Mouse (Mus musculus) forebrain, embryonic 14.5 days (tissue): ENCODE measurements around the gene Slc16a13. TPM values are rescaled to one million over a fixed set of nuclear protein-coding genes. Genes with fewer than 3 reads are reported as not detected.
A peak's percentile ranks its signal among the peaks of the same experiment; 100 is the strongest.

Source experiments
- ATAC-seq: fragments of 200-750 bp; cut with Nextera tagmentation; 2 replicates; pipeline ENCODE4 v1.8.0; 2017; ENCODE audit warnings: mild to moderate bottlenecking, moderate library complexity
- DNase-seq: peaks from one replicate; pipeline ENCODE4 v3.0.0-alpha.2; 2015; ENCODE audit warnings: low spot score
- H3K27ac ChIP-seq: fragments of 300-500 bp; sonication (generic); 2 replicates; pipeline ENCODE4 v1.5.1; 2014; ENCODE audit warnings: low read depth, mild to moderate bottlenecking, control low read depth, low read length, moderate library complexity
- H3K27me3 ChIP-seq: fragments of 300-500 bp; sonication (generic); replicated peaks from 2 replicates; pipeline ENCODE4 v1.6.1; 2014; ENCODE audit warnings: low read length, control low read depth, mixed read lengths; ENCODE audit not compliant: control insufficient read depth, insufficient read depth
- H3K36me3 ChIP-seq: fragments of 300-500 bp; sonication (generic); 2 replicates; pipeline ENCODE4 v1.6.1; 2014; ENCODE audit warnings: low read length, control low read depth; ENCODE audit not compliant: control insufficient read depth, insufficient read depth
- H3K4me1 ChIP-seq: fragments of 300-500 bp; sonication (generic); 2 replicates; pipeline ENCODE4 v1.6.1; 2014; ENCODE audit warnings: antibody characterized with exemption, low read length, control low read depth; ENCODE audit not compliant: control insufficient read depth, insufficient read depth
- H3K4me2 ChIP-seq: fragments of 300-500 bp; sonication (generic); 2 replicates; pipeline ENCODE4 v1.6.1; 2014; ENCODE audit warnings: mild to moderate bottlenecking, control low read depth, low read length
- H3K4me3 ChIP-seq: fragments of 300-500 bp; sonication (generic); 2 replicates; pipeline ENCODE4 v1.5.1; 2014; ENCODE audit warnings: low read depth, low read length, control low read depth
- H3K9ac ChIP-seq: fragments of 300-500 bp; sonication (generic); 2 replicates; pipeline ENCODE4 v1.6.1; 2014; ENCODE audit warnings: mild to moderate bottlenecking, low read length, control low read depth, moderate library complexity
- H3K9me3 ChIP-seq: fragments of 300-500 bp; sonication (generic); replicated peaks from 2 replicates; pipeline ENCODE4 v1.6.1; 2016; ENCODE audit warnings: low read length, control low read depth, mixed read lengths; ENCODE audit not compliant: control insufficient read depth
- WGBS: fragments of 180-500 bp; shearing (Covaris S2); extraction: QIAGEN DNeasy Blood & Tissue Kit; methylation state at CpG from one replicate; pipeline ENCODE4 v1.1.7; 2014; 5-methylcytosine and 5-hydroxymethylcytosine counted together
- polyA plus RNA-seq: library from polyadenylated mRNA; unstranded; fragments of >200 nt; fragmentation: Nextera tagmentation; extraction: Ambion mirVana; gene quantifications from 2 replicates; pipeline ENCODE4 v1.2.1, GENCODE M21; 2014

The Slc16a13 gene
- polyA plus RNA-seq, 1 experiment from 2014 or later: 9.2 TPM

DNA sequence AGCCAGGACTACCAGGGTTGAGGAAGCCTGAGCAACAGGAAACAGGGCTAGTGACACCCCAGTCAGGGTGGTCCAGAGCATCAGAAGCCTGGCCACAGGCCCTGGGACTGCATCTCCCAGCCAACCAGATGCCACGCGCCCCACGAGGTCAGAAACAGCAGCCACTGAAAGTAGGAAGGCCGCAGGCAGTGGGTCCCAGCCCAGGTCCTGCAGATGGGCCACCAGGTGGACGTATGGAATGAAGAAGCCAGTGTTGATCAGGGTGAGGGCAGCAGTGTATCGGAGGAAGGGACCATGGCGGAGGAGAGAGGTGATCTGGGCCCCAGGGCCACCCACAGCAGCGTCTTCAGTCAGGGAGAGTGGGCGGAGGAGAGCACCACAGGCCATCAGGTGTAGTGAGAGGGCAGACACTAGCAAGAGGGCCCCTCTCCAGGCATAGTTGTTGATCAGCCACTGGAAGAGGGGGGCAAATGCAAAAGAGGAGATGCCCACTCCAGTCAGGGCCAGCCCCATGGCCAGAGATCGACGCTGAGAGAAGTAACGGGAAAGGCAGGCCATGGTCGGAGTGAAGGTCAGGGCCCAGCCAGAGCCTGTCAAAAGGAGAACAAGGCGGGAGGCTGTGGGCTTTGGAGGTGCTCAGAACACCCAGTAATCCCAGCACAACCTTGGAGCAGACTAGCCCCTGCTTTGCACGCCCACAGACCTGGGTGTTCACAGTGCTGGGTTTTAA is 2.0 kb downstream of the Slc16a13 start:
- Histone ChIP-seq H3K27ac (no peak overlapping the region), H3K4me3 (0 out of 2 replicates have a peak overlapping the region, but pooled peaks have one; percentile 42), H3K9ac (peak overlapping the region; percentile 29; the same call in 1 of the 2 replicates), H3K9me3 (no peaks in the 10 kb centered on the region), H3K27me3 (peaks cover 26% of the 10 kb centered on the region), H3K4me2 (peak overlapping the region; percentile 68), H3K36me3 (peaks cover 18% of the 10 kb centered on the region), H3K4me1 (peaks cover 27% of the 10 kb centered on the region)
- ATAC-seq (no peak), DNase-seq (no peak)
- WGBS: 90% methylated on average over 15 of the region's 15 CpGs

DNA sequence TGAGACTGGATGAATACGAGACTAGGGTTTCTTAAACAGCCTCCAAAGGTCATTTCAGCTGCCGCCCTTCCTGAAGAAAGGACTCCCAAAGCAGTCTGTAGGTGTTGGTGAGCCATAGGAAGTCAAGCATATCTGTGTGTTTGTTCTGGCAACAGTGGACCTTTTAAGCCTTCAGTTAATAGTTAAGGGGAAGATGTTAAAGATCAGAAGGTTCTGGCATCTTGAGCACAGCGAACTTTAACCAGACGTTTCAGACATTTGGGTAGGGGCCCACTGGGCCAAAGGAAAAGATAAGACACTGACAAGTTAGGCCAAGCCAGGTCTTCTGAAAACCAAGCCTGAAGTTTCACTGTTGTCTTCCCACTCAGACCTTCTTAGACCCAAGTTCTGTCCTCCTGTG is 2.8 kb downstream of the Slc16a13 start:
- ATAC-seq: no peak
- H3K4me3 ChIP-seq: no peak overlapping the region
- peaks cover 34% of the 10 kb centered on the region for H3K27me3 ChIP-seq
- H3K9ac ChIP-seq: no peak overlapping the region
- no peak for DNase-seq
- peaks cover 33% of the 10 kb centered on the region for H3K4me1 ChIP-seq
- H3K36me3 ChIP-seq: peaks cover 18% of the 10 kb centered on the region
- no peak overlapping the region for H3K4me2 ChIP-seq
- H3K27ac ChIP-seq: no peak overlapping the region
- H3K9me3 ChIP-seq: no peaks in the 10 kb centered on the region
- 93% methylated on average over 4 of the region's 4 CpGs for WGBS

DNA sequence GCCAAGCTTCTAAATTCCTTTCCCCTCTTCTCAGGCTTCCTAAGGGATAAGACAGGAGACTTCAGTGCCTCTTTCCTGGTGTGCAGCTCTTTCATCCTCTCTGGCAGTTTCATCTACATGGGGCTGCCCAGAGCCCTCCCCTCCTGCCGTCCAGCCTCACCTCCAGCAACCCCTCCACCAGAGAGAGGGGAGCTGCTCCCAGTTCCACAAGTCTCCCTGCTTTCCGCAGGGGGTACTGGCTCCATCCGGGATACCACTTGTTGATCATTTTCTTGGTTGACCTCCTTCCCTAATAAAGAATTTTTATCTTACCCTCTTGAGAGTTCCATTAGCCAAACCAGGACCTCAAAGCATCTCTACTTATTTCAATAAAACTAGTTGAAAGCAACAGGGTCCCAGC is 4.8 kb downstream of the Slc16a13 start:
- H3K4me3 ChIP-seq: no peak overlapping the region
- H3K9me3 ChIP-seq: no peaks in the 10 kb centered on the region
- no peak overlapping the region for H3K4me2 ChIP-seq
- no peak overlapping the region for H3K27ac ChIP-seq
- no peak for ATAC-seq
- peaks cover 28% of the 10 kb centered on the region for H3K4me1 ChIP-seq
- no peak for DNase-seq
- 54% methylated on average over 3 of the region's 3 CpGs for WGBS
- peaks cover 18% of the 10 kb centered on the region for H3K36me3 ChIP-seq
- H3K27me3 ChIP-seq: peaks cover 39% of the 10 kb centered on the region
- no peak overlapping the region for H3K9ac ChIP-seq

DNA sequence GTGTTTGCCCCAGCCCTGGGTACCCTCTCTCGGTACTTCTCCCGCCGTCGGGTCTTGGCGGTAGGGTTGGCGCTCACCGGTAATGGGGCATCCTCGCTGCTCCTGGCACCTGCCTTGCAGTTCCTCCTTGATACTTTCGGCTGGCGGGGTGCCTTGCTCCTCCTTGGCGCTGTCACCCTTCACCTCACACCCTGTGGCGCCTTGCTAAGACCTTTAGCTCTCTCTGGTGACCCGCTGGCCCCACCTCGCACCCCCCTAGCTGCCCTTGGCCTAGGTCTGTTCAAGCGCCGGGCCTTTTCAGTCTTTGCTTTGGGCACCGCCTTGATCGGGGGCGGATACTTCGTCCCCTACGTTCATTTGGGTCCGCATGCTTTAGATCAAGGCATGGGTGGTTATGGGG is 5.6 kb downstream of the Slc16a13 start:
- Histone ChIP-seq H3K4me1 (peaks cover 28% of the 10 kb centered on the region), H3K27ac (no peak overlapping the region), H3K4me2 (no peak overlapping the region), H3K4me3 (no peak overlapping the region), H3K36me3 (peaks cover 18% of the 10 kb centered on the region), H3K27me3 (peaks cover 39% of the 10 kb centered on the region), H3K9me3 (no peaks in the 10 kb centered on the region), H3K9ac (peak overlapping the region; percentile 17; the same call in 1 of the 2 replicates)
- no peak for DNase-seq
- no peak for ATAC-seq
- WGBS: 11% methylated on average over 22 of the region's 22 CpGs

DNA sequence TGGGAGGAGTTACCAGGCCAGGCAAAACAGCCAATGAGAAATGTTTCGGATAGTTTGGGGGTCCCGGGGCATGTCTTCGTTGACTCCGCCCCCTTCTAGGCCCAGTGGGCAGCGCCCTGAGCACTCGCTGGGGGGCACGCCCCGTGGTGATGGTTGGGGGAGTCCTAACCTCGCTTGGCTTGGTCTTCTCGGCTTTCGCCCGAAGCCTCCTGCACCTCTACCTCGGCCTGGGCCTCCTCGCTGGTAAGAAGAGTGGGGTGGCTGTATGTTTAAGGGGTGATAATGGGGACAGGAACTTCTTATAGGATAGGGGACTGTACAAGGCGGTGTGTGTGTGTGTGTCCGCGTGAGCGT is 6.0 kb downstream of the Slc16a13 start:
- 2% methylated on average over 18 of the region's 18 CpGs for WGBS
- no peak overlapping the region for H3K4me3 ChIP-seq
- DNase-seq (no peak), ATAC-seq (no peak)
- H3K9ac ChIP-seq: no peak overlapping the region
- H3K36me3 ChIP-seq: peaks cover 18% of the 10 kb centered on the region
- no peak overlapping the region for H3K27ac ChIP-seq
- H3K4me2 ChIP-seq: no peak overlapping the region; the same call in 1 of the 2 replicates
- H3K27me3 ChIP-seq: peaks cover 39% of the 10 kb centered on the region
- H3K4me1 ChIP-seq: peaks cover 28% of the 10 kb centered on the region
- no peaks in the 10 kb centered on the region for H3K9me3 ChIP-seq

DNA sequence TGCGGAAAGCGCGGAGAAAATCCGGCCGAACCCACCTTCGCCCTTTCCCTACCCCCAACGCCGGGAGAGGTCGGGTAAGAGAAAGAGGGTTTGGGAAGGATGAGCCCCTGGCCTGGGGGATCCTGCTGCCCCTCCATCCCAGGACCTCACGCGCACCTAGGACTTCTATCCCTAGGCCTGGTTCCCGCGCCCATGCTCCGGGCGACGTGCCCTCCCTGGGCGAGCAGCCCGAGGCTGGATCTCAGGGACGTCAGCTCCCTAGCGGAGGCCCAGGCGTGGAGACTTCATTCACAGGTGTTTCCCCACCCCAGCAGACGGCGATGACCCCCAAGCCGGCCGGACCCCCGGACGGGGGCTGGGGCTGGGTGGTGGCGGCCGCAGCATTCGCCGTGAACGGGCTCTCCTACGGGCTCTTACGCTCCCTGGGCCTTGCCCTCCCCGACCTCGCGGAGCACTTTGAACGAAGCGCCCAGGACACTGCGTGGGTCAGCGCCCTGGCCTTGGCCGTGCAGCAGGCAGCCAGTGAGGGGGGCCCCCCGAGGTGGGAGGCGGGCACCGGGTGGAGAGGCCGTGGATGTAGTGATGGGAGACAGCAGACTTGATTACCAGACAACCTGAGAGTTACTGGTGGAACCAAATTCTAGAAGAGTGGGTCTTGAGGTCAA is 6.5 kb downstream of the Slc16a13 start:
- 1% methylated on average over 46 of the region's 46 CpGs for WGBS
- peak overlapping the region; percentile 52 for H3K9ac ChIP-seq
- DNase-seq (no peak), ATAC-seq (peak; percentile 43; the same call in 1 of the 2 replicates)
- H3K4me2 ChIP-seq: peak overlapping the region; percentile 55
- H3K27ac ChIP-seq: no peak overlapping the region
- H3K4me1 ChIP-seq: peaks cover 24% of the 10 kb centered on the region
- H3K36me3 ChIP-seq: peaks cover 18% of the 10 kb centered on the region
- H3K9me3 ChIP-seq: no peaks in the 10 kb centered on the region
- H3K4me3 ChIP-seq: peak overlapping the region; percentile 24
- peaks cover 39% of the 10 kb centered on the region for H3K27me3 ChIP-seq

DNA sequence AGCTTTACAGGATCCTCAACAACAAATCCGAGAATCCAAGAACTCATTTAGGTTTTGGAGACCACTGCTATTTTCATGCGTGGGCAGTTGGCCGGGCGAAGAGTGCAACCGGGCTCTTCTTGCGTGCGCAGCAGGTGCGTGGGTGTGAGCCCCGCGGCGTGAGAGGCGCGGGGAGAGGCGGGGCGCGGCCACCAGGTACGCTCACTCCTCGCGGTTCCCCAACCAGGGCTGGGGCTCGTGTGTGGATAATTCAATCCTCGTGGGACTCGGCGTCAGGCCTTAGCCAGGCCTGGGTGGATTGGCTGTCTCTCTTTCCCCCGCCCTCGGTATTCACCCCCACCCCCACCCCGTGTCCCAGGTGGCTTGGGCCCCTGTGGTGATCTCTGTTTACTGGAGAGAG is 7.1 kb downstream of the Slc16a13 start:
- Histone ChIP-seq H3K27ac (no peak overlapping the region), H3K36me3 (peaks cover 18% of the 10 kb centered on the region), H3K27me3 (peaks cover 39% of the 10 kb centered on the region), H3K4me3 (peak overlapping the region; percentile 24), H3K9me3 (no peaks in the 10 kb centered on the region), H3K9ac (peak overlapping the region; percentile 52), H3K4me1 (peaks cover 18% of the 10 kb centered on the region), H3K4me2 (peak overlapping the region; percentile 55)
- DNase-seq: no peak
- WGBS: 6% methylated on average over 25 of the region's 26 CpGs
- ATAC-seq: peak; percentile 32; the same call in 1 of the 2 replicates

DNA sequence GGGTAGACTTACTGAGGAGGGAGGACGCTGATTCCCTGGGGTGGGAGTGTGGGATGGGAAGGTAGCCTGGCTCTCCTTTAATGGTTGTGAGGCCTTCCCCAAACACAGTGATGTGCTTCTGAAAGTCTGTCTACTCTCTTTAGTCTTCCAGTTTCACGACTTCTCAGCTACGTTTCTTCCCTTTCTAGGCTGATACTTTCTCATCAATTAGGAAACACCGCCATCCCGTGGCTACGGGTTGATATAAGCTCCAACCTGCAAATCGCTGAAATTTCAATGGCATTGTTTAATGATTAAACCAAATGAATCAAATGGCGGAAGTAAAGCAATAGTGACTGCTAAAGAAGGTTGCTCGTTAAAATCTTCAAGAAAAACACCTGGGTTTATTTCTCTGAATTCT is 8.0 kb downstream of the Slc16a13 start:
- no peaks in the 10 kb centered on the region for H3K9me3 ChIP-seq
- peaks cover 14% of the 10 kb centered on the region for H3K4me1 ChIP-seq
- H3K9ac ChIP-seq: no peak overlapping the region
- ATAC-seq (no peak), DNase-seq (peak; percentile 85)
- H3K36me3 ChIP-seq: peaks cover 18% of the 10 kb centered on the region
- peaks cover 39% of the 10 kb centered on the region for H3K27me3 ChIP-seq
- no peak overlapping the region for H3K4me2 ChIP-seq
- WGBS: 7% methylated on average over 9 of the region's 9 CpGs
- no peak overlapping the region for H3K4me3 ChIP-seq
- no peak overlapping the region for H3K27ac ChIP-seq

DNA sequence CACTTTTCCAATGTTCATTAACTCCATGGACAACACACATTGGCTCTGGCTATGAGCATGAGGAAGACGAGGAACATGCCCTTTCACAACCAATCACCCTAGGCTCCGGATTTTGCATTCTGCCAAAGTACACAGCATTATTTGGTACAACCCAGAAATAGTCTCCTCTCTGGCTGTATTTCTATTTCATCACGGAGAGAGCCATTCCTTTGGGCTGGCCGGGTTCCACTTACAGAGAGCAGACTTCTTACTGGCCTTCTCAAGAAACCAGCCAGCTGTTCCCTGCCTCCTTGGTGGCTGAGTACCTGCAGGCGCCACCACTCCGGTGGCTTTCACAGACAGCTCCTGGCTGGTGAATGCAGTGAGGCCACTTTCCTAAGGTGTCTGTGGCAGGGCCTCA is 8.4 kb downstream of the Slc16a13 start, which contains the start of gene Slc16a11:
Gene Slc16a11 (plus strand): TSS at position 330 of the 400 bp plus-strand sequence.
- Histone ChIP-seq H3K9me3 (no peaks in the 10 kb centered on the region), H3K4me1 (peaks cover 13% of the 10 kb centered on the region), H3K36me3 (peaks cover 16% of the 10 kb centered on the region), H3K27me3 (peaks cover 39% of the 10 kb centered on the region), H3K4me3 (no peak within 1 kb of the TSS), H3K27ac (no peak within 1 kb of the TSS), H3K4me2 (peak within 1 kb of the TSS; percentile 55), H3K9ac (no peak within 1 kb of the TSS; the same call in 1 of the 2 replicates)
- ATAC-seq (no peak), DNase-seq (no peak)
- 58% methylated on average over 6 of the region's 6 CpGs for WGBS
